Mouse (Mus musculus) liver, embryonic 14.5 days (tissue): Measurements from ENCODE around the gene Pawr. TPM values are rescaled to one million over a fixed set of nuclear protein-coding genes. Genes with fewer than 3 reads are reported as not detected.

Experiments
- ATAC-seq: fragments of 200-750 bp; cut with Nextera tagmentation; 2 replicates; pipeline ENCODE4 v1.8.0; 2017; ENCODE audit warnings: moderate number of reproducible peaks, mild to moderate bottlenecking, moderate library complexity; ENCODE audit not compliant: insufficient read depth
- DNase-seq, 3 experiments: peaks; one replicate each; pipeline ENCODE4 v3.0.0-alpha.2; 2012 to 2013; ENCODE audit warnings: low read depth in 3 of 3, low spot score in 3 of 3
- H3K27ac ChIP-seq: fragments of 300-500 bp; sonication (generic); 2 replicates; pipeline ENCODE4 v1.5.1; 2014; ENCODE audit warnings: moderate library complexity, mild to moderate bottlenecking, control low read depth, inconsistent platforms
- H3K27me3 ChIP-seq: fragments of 300-500 bp; sonication (generic); 2 replicates; pipeline ENCODE4 v1.6.1; 2014; ENCODE audit warnings: mild to moderate bottlenecking, low read length, moderate library complexity; ENCODE audit not compliant: control insufficient read depth, insufficient read depth
- H3K36me3 ChIP-seq: fragments of 300-500 bp; sonication (generic); replicated peaks from 2 replicates; pipeline ENCODE4 v1.6.1; 2014; ENCODE audit warnings: low read depth; ENCODE audit not compliant: control insufficient read depth, insufficient read depth
- H3K4me1 ChIP-seq, 2 experiments: fragments of 200-500 bp in 1 of 2; fragments of 300-500 bp in 1 of 2; sonication (generic) in 1 of 2; replicated peaks; 2 replicates each; pipeline ENCODE4 v1.6.1; 2012 to 2014; ENCODE audit warnings: antibody characterized with exemption in 1 of 2, inconsistent platforms in 1 of 2, low read length in 1 of 2; ENCODE audit not compliant: control insufficient read depth in 2 of 2, insufficient read depth in 2 of 2
- H3K4me2 ChIP-seq: fragments of 300-500 bp; sonication (generic); 2 replicates; pipeline ENCODE4 v1.6.1; 2014; ENCODE audit warnings: low read depth, mild to moderate bottlenecking, control low read depth, moderate library complexity
- H3K4me3 ChIP-seq, 2 experiments: fragments of 200-500 bp in 1 of 2; fragments of 300-500 bp in 1 of 2; sonication (generic) in 1 of 2; 2 replicates each; pipeline ENCODE4 v1.5.1; 2012 to 2014; ENCODE audit warnings: low read depth in 2 of 2, low read length in 2 of 2, mild to moderate bottlenecking in 2 of 2, control low read depth in 1 of 2, inconsistent platforms in 1 of 2, moderate library complexity in 1 of 2; ENCODE audit not compliant: insufficient read depth in 1 of 2
- H3K9ac ChIP-seq: fragments of 300-500 bp; sonication (generic); replicated peaks from 2 replicates; pipeline ENCODE4 v1.6.1; 2014; ENCODE audit warnings: mild to moderate bottlenecking, control low read depth, moderate library complexity
- H3K9me3 ChIP-seq: fragments of 300-500 bp; sonication (generic); 2 replicates; pipeline ENCODE4 v1.6.1; 2016; ENCODE audit warnings: low read length, mixed read lengths; ENCODE audit not compliant: control insufficient read depth
- CTCF ChIP-seq: IDR thresholded peaks from 2 replicates; pipeline ENCODE4 v1.5.1; 2016; ENCODE audit warnings: antibody characterized with exemption, low read depth, control low read depth
- EP300 ChIP-seq: IDR thresholded peaks from 2 replicates; pipeline ENCODE4 v1.6.1; 2016; ENCODE audit warnings: antibody characterized with exemption, low read depth
- WGBS: fragments of 180-500 bp; shearing (Covaris S2); extraction: QIAGEN DNeasy Blood & Tissue Kit; methylation state at CpG from one replicate; pipeline ENCODE4 v1.1.7; 2014; ENCODE audit not compliant: insufficient replicate concordance; 5-methylcytosine and 5-hydroxymethylcytosine counted together
- polyA plus RNA-seq, 2 experiments: library from polyadenylated mRNA; depleted of rRNA in 1 of 2; stranded (reverse) in 1 of 2; unstranded in 1 of 2; fragments of >200 nt; fragmentation: Nextera tagmentation in 1 of 2; extraction: Ambion mirVana in 1 of 2; gene quantifications; 2 replicates each; pipeline versions ENCODE4 v1.2.1 to v1.2.3; 2012 to 2014

Pawr gene
- polyA plus RNA-seq, 2 experiments, result 3.7 to 4.4 TPM

DNA sequence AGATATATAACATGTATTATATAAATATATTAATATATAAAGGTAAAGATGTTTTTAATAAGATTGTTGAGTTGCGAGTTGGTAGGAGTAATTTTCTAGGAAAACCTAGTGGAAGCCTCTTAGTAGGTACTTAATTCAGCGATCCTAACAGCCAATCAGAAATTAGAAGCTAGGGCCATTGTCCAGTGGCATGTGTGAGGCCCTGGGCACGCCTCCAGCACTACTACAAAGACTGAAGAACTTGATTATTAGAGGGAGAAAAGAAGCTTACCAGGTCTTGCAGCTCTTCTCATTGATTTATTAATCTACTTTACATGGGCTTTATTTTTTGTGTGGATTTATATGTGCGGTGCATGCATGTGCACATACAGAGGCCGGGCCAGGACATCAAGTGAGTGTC is 46.9 kb upstream of the Pawr start:
- H3K9ac ChIP-seq, result no peak overlapping the region
- WGBS, result 80% methylated on average over 5 of the region's 5 CpGs
- H3K36me3 ChIP-seq, result peaks cover 4% of the 10 kb centered on the region
- no peaks in the 10 kb centered on the region for H3K9me3 ChIP-seq
- no peaks in the 10 kb centered on the region for H3K27me3 ChIP-seq
- H3K27ac ChIP-seq, result no peak overlapping the region
- no peak overlapping the region for H3K4me3 ChIP-seq
- DNase-seq (no peak), ATAC-seq (no peak)
- TF ChIP-seq CTCF (no peak), EP300 (no peak)
- no peak overlapping the region for H3K4me2 ChIP-seq
- no peaks in the 10 kb centered on the region for H3K4me1 ChIP-seq

DNA sequence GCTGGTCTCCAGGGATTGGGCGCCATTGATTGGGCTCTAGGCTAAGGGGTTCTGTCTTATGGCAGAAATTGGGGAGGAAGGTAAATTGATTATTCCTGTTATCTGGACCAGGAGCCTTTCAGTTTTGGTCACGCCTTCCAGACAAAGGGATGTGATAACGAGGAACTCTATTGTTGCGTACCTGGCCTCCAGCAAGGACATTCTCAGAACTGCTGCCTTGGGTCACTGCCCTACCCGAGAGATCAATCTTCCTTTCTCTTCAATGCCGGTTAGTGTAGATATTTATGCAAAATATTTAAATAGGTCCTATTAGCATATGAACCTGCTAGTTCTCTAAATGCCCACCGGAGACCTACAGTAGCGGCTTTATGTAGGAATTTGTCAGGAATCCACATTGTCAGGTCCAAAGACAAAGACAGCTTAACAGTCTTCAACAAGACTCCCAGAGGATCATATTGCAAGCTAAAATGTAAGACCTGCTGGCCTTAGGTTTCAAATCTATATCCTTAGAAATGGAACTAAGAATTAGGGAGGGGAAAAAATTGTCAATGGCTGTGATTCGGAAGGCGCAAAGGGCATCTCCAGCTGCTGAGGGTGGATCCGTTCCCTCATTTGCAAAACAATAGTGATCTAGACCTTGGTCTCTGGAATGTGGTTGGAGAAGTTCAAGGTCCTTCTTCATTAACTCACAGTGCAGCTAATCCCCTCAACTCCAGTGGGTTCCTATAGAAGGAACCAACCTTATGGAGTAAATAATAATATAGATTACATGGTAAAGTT is 45.1 kb upstream of the Pawr start:
- H3K27ac ChIP-seq, result no peak overlapping the region
- H3K36me3 ChIP-seq, result no peaks in the 10 kb centered on the region
- WGBS, result 65% methylated on average over 11 of the region's 11 CpGs
- H3K4me1 ChIP-seq, result no peaks in the 10 kb centered on the region
- TF ChIP-seq EP300 (no peak), CTCF (no peak)
- ATAC-seq (no peak), DNase-seq (no peak)
- no peaks in the 10 kb centered on the region for H3K9me3 ChIP-seq
- H3K4me3 ChIP-seq, result no peak overlapping the region
- H3K27me3 ChIP-seq, result no peaks in the 10 kb centered on the region
- H3K9ac ChIP-seq, result no peak overlapping the region
- no peak overlapping the region for H3K4me2 ChIP-seq

DNA sequence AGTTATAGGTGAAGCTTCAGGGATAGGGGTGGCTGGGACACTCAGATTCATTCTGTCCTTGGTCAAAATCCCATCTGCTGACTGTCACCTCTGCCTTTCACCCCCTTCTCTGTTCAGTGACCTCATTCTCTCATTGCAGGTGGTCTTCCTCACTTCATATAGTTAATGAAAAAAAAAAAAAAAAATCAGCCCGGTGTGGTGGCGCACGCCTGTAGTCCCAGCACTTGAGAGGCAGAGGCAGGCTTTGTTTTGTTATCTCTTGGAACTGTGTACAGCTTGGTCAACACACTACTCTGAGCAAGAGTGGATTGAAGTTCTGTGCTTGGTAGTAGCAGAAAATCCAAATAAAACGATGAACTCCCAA is 44.5 kb upstream of the Pawr start:
- Histone ChIP-seq H3K4me3 (no peak overlapping the region), H3K9me3 (no peaks in the 10 kb centered on the region), H3K36me3 (no peaks in the 10 kb centered on the region), H3K4me2 (no peak overlapping the region), H3K27ac (no peak overlapping the region), H3K4me1 (no peaks in the 10 kb centered on the region), H3K27me3 (no peaks in the 10 kb centered on the region), H3K9ac (no peak overlapping the region)
- TF ChIP-seq EP300 (no peak), CTCF (no peak)
- WGBS, result 46% methylated on average over 4 of the region's 4 CpGs
- DNase-seq (no peak), ATAC-seq (no peak)

DNA sequence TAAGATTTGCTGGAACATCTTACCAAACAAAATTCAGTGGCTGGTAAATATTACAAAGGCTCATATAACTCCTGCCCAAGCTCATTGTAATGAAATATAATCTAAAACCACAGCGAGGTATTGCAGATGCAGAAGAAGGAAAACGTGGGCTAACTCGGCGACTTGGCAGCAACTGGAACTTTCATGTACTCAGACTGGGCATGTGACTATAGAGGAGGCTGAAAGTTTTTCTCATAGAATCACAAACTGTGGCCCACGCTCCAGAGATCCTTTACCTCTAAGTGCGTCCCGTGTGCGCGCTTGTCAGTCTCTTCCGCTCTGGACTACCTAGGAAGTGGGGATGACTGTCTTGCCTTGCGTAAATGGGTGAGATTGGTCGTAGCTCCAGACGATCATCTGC is 41.9 kb upstream of the Pawr start:
- Histone ChIP-seq H3K36me3 (no peaks in the 10 kb centered on the region), H3K9me3 (no peaks in the 10 kb centered on the region), H3K4me3 (no peak overlapping the region), H3K27ac (no peak overlapping the region), H3K9ac (no peak overlapping the region), H3K4me1 (no peaks in the 10 kb centered on the region), H3K27me3 (no peaks in the 10 kb centered on the region), H3K4me2 (no peak overlapping the region)
- no peak for TF ChIP-seq CTCF
- TF ChIP-seq EP300, result no peak
- DNase-seq, result no peak
- no peak for ATAC-seq
- WGBS, result 83% methylated on average over 13 of the region's 13 CpGs

DNA sequence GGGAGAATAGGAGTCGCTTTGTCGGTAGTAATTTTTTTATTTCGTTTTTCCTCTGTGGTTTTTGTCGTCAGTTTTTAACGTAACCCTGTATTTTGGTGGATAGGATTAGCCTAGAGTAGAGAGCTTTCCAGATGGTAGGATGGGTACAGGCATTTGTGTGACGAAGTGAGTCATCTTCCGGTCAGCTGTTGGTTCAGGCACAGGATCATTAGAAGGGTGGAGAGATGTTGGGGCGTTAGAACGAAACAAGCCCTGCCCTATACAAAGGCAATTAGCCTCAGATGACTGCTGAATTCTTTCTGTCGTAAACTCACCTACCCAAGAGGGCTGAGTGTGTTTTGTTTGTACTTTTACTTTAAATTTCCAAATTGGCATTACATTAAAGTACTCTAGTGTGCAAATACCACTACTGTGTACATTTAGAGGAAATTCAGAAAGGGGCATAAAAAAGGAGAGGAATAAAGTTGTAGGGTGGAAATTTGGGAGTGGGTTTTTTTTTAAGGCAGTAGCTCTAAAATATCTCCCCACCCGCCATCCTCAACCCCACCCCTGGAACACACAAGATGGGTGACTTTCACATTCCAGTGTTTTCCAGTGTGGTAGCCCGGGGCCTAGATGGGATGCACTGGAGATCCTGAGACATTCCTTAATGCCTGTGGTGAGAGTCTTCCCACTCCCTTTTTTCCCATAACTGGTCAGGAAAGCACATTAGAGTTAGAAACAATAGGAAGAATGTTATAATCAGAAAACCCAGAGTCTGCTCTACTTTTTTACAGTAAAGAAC is 40.0 kb upstream of the Pawr start:
- DNase-seq (no peak), ATAC-seq (no peak)
- WGBS, result 69% methylated on average over 12 of the region's 12 CpGs
- H3K9ac ChIP-seq, result no peak overlapping the region
- no peak overlapping the region for H3K4me3 ChIP-seq
- H3K27me3 ChIP-seq, result no peaks in the 10 kb centered on the region
- H3K4me2 ChIP-seq, result no peak overlapping the region
- no peak overlapping the region for H3K27ac ChIP-seq
- no peaks in the 10 kb centered on the region for H3K4me1 ChIP-seq
- TF ChIP-seq EP300 (no peak), CTCF (no peak)
- no peaks in the 10 kb centered on the region for H3K9me3 ChIP-seq
- H3K36me3 ChIP-seq, result no peaks in the 10 kb centered on the region
